Mouse (Mus musculus) ovary, adult 18-20 months (tissue): ENCODE measurements at regions not wholly inside any gene's neighbourhood (a gene's known extent, or its start where the extent isn't known, plus 50 kb on each side); places are given as distances from the start of the nearest gene placed in this dataset.
A peak's percentile ranks its signal among the peaks of the same experiment; 100 is the strongest.

ENCODE experiments used
- DNase-seq: peaks from one replicate; pipeline ENCODE4 v3.0.0; 2022; ENCODE audit warnings: low spot score, mixed read lengths

DNA sequence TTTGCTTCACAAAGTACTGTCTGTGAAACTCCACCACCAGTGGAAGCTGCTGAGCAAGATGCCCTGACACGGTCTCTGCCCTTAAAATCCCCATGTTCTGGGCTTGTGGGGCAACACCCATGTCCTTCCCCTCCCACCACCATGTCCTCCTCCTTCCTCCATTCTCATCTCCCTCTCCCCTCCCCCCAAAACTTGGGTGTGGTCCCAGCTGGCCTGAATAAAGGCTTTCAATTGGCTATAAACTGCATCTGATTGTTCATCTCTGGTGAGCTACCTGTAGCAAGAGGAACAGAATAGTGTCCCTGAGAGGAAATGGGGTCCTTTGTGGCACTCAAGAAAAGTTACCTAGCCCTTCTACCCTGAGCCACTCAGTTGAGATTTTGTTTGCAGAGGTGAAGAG is 91.8 kb downstream of the Slc16a9 start:
- DNase-seq = no peak

DNA sequence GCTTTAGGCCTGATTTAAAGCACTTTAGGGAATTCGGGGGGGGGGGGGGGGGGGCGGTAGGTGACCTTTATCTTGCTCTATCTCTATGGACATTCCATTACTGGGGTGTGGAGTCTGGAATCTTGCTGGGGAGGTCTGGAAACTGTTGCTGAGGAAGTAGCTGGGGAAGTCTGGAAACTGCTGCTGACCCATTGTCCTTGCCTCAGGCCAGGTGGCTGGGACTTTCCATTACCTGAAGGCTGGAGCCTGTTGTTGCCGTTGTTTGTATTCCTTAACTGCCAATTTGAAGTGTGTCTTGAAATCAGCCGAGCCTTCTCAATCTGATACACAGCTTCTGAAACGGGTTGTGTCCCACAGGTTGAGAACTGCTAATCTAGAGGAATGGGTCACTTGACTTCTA is 80.9 kb upstream of the Fam13c start:
- DNase-seq = no peak

DNA sequence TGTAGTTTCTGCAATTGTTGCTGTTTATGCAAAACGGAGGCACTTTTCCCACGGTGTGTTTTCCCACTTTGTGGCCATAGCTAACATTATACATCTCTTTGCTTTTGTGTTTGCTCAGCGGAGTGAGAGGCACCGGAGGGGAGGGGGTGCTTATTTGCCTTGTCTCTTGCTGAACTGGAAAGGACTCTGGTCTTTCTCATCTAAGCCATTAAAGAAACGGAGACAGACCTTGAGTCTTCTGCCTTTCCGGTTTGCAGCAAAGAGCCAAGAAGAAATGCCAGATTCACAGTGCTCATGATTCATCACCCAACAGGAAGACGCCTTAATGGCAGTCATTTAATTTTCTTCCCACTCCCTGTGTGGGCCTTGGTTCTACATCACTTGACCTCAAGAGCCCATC is 80.4 kb upstream of the Fam13c start:
- DNase-seq = no peak

DNA sequence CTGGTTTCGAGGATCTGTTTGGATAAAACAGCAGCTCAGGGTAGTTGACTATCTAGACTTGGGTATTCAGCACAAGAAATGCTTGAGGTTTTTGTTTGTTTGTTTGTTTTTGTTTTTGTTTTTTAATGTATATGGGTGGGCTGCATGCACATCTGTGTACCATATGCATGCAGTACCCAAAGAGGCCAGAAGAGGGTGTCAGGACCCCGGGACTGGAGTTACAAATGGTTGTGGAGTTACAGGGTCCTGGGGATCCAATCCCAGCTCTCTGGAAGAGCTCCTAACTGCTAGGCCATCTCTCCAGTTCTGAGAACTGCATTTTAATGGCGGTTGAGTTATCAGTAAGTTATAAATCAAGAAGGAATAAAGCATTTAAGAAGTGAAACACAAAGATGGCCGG is 77.2 kb upstream of the Fam13c start:
- no peak for DNase-seq

DNA sequence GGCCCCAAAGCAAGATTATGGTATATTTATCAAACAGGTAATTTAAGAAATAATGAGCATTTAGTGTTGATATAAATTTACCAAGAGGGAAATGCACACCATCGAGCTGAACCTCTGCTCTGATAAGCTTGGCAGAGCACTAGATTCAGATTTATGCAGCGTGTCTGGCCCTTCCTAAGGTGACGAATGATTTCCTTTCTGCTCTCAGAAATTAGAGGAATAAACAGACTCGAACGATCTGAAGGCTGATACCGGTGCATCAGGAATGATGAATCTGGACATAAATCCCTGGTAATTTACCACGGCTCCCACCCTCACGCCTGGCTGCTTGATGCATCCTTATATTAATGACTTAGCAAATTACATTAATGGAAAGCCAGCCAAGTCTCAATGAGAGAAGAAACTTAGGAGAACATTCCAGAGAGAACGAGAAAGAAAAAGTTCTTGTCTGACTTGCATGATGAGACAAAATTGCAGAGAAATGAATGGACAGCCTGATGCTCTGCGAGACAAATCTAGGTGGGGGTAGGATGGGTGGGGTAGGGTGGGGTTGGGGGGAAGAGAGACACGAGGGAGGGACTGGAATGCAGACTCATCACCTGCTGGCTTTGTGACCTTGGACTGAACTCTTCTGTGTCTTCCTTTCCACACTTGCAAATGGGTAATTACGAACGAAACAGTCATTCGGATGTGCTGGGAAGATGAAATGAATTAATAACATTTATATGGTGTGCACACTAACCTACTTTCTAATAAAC is 75.9 kb upstream of the Fam13c start:
- no peak for DNase-seq

DNA sequence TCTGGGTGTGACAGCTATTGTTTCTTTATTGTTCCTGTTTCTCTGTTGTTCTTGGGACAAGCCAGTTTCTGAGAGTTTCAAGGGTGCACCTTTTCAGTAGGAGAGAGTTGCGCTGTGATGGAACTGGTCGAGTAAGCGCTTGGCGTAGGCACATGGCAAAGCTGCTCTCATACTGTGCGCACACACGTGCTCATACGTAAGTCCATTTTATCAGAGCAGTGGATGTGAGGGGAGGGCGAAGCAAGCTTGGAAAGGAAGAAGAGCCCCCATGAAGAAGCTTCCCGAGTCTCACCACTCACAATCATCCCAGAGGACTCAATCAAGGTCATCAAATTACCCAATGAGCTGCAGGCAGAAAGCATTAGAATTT is 75.3 kb upstream of the Fam13c start:
- no peak for DNase-seq

DNA sequence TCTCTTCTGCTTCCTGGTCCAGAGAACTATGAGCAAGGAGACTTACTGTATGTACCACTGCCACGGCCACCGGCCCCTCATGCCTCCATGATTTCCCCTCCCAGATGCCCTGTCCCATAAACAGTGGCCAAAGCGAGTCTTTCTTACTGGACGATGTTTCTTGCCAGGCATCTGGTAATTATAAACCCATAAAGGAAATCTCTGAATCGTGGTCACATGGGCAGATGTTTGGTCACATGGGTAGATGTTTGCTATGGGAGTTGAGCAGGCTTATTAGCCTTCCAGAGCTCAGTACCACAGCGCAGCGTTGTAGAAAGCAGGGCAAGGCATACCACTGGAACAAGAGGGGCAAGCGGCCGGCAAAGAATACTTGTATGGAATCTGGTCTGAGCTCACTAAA is 74.8 kb upstream of the Fam13c start:
- DNase-seq = no peak

DNA sequence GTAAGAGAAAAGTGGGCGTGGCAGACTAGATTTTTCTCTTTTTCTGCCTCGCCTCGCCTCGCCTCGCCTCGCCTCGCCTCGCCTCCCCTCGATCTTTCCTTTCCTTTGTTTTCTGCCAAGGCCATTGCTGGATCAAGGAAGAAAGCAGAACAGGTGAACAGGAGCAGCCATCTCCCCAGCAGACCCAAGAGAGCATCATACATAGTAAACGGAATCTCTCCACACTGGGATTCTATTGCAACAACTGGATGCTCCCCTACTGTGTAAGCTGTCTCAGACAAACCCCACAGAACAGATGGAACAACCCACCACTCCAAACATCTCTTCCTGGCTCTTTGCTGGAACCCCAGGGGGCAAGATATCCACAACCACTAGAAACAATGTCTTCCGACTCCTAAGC is 72.4 kb upstream of the Fam13c start:
- no peak for DNase-seq

DNA sequence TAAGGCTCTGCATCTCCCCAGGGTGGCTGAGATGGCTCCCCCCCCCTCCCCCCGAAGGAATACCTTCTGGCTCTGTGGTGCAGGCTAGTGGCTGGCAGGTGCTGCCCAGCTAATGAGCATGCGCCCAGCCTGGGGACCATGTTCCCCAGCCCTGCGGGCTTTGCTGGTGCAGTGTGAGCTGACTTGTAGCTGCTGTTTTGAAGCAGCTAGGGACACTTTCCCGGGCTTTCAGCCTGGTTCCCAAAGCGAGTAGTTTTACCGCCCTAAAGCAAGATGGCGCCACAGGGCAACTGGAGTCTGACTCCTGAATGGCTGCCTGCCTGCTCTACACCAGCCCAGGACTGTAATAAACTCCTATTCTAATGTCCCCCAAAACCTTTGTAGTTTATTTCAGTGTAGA is 71.6 kb upstream of the Fam13c start:
- DNase-seq = peak; percentile 5

DNA sequence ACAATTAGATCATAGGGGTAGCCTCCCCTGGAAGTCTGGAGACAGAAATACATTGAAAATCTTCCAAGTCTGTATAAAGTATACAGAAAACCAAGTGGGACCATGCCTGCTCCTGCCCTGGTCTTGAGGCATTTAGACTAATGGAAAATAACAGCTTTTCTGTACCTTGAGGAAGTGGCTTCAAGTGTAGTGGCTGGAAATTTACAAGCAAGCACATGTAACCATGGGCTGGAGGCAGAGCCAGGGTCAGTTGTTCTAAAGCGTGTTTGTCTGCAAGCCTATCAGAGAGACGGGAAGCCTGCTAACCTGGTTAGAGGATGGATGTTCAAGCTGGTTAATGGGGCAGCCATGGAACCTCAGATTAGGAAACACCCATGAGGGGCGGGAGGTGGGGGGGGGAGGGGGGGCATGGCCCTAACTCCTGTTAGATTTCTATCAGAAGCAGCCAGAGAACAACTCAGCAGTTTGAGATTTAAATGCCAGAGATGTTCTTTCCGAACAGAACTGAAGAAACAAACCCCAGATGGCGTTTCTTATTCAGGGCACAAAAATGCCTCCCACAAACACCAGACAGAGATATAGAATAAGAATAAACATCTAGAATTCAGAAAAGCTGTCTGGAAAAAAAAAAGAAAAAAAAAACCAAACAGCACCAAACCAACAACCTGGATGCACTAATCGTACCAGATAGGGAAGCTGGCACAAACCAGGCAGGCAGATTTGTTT is 67.7 kb upstream of the Fam13c start:
- DNase-seq = no peak

DNA sequence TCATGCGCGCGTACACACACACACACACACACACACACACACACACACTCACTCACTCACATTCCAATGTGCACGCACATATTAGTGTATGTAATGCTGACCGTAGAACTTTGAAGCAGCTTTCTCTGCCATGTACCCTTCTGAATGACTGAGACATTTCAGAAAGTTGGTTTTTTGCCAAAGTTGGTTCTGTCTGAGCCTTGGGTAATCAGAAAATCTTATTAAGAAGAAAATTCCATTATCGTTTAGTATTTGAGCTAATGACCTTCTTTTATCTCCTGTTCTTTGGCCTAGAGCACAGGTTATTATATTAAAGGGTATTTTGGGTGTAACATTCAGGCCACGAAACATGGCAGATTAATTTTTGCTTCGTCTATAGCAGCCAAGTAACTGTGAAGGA is 67.1 kb upstream of the Fam13c start:
- no peak for DNase-seq

DNA sequence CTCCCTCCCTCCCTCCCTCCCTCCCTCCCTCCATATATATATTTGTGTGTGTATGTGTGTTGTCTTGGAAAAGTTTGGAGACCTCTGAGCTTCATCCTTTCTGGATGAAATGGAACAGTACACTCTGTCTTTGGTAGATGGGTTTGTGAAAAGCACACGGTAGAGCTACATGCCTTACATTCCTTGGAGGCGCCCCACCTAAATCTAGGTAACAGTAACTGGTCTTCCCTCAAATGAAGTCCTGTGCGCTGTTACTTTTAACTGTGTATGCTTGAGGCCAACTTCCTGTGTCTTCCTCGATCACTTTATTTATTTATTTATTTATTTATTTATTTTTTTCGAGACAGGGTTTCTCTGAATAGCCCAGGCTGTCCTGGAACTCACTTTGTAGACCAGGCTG is 66.4 kb upstream of the Fam13c start:
- no peak for DNase-seq

DNA sequence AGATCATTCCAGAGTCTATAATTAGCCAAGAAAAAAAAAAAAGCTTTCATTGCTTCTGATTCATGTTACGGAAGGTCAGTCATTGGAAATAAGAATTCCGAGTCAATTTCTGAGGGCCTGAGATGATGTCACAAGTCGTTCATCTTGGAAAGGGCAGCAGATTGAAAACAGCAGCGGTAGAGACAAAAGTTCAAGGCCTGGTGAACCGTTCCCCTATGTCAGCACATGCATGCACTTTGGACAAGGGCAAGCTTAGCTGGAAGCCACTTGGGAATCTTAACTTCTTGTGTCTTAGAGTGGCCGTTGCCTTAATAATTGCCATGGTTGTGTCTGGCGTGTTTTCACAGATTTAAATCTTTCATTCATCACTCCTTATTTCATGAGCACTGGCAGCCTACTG is 65.6 kb upstream of the Fam13c start:
- DNase-seq = no peak

DNA sequence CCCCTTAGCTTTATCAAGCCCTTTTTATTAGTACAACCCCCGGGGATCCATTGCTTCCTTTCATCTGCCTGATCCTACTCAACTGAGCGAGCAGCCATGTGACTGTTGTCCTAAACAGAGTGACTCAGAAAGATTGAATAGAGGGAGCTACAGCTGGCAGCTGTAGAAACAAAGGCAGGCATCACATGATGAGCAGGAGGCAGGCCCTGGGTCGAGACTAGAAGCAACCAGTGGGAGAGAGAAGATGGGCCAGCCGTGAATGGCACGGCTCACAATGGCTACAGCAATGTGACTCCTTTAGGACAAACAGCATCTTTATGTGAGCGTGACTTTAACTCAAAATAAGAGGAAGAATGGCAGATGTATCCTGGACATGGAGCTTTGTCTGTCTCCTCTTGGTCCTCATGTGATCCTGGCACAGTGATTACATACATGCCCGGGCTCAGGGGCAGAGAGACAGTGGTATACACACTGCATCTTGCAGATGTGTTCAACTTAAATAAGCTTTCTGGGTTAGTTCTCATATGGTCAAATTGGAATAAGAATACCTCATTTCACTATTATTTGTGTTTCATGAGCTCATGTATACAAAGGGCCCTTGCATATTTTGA is 60.1 kb upstream of the Fam13c start:
- no peak for DNase-seq

DNA sequence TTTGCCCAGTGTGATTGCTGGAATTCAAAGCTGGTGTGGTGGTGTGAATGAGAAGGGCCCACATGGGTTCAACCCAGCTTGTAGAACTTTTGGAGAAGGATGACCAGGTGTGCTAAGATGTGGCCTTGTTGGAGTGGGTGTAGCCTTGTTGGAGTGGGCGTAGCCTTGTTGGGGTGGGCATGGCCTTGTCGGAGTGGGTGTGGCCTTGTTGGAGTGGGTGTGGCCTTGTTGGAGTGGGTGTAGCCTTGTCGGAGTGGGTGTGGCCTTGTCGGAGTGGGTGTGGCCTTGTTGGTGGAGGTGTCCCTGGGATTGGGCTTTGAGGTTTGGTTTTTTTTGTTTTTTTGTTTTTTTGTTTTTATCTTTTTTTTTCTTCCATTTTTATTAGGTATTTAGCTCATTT is 55.6 kb upstream of the Fam13c start:
- no peak for DNase-seq

DNA sequence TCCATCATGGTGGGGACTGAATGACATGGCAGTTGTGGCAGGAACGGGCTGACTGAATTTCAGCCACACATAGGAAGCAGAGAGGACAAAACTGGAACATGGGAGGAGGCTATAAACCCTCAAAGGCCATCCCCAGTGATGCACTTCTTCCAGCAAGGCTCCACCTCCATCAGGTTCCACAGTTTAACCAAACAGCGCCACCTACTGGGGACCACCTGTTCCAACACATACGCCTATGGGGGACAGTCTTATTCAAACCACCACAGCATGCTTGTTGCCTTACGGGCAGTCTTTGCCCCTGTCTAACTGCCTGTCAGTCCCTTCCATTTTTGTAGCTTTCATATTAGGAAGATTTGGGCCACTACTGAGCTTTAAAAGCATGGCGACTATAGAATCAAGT is 52.6 kb upstream of the Fam13c start:
- DNase-seq = no peak
